8 mouse cellular contexts compared by ENCODE assay signal in the genomic region with DNA sequence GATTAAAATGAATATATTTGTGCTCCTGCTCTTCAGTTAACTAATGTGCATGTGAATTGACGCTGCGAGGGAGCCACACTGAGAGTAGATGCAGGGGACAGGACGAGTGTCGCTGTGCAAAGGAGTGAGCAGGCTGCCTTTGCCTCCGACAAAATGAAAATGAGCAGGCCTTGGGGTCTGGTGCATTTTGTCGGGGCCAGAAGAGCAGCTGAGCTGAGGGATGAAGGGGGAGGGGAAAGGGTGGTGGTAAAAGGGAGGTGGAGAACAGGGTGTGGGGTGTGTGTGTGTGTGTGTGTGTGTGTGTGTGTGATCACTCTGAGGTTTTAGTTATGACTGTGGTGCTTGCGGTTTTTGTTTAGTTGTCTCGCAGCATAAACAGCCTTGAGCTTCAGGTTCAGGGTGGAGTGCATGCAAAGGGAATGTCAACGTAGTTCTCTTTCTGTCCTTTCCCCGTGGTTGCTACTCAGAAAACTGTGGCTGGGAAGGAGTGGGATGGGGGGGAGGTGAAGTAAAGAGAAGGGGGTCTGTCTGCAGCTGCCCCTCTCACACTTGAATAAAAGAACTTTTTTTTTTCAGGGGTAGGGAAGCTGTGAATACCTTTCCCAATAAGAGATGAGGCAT.
DNase-seq lines count a peak whose midpoint lies in the region; ATAC-seq and TF ChIP-seq lines count a peak whose summit lies in the region.

No protein-coding gene starts in this region.

- peak overlapping the region; percentile 33 for H3K4me2 ChIP-seq in kidney, embryonic 16.5 days (replicated peaks; ENCODE audit: low read depth, low read length)
- H3K4me2 ChIP-seq in embryonic facial prominence, embryonic 12.5 days (replicated peaks): peak overlapping the region; percentile 17
- H3K4me2 ChIP-seq in midbrain, embryonic 14.5 days (ENCODE audit: low read length): peak overlapping the region; percentile 48

- H3K27ac ChIP-seq in kidney, embryonic 16.5 days (ENCODE audit: low read length): peak overlapping the region; percentile 59
- no peak overlapping the region; the same call in 1 of the 2 replicates for H3K27ac ChIP-seq in embryonic facial prominence, embryonic 12.5 days
- peak overlapping the region; percentile 90 for H3K27ac ChIP-seq in midbrain, embryonic 14.5 days (replicated peaks; ENCODE audit: low read depth, low read length)

- H3K27me3 ChIP-seq in kidney, embryonic 16.5 days (ENCODE audit: insufficient read depth, low read length): no peaks in the 10 kb centered on the region
- H3K27me3 ChIP-seq in embryonic facial prominence, embryonic 12.5 days: no peaks in the 10 kb centered on the region
- no peaks in the 10 kb centered on the region for H3K27me3 ChIP-seq in midbrain, embryonic 14.5 days (ENCODE audit: control insufficient read depth, insufficient read depth, low read length)

- H3K36me3 ChIP-seq in kidney, embryonic 16.5 days (ENCODE audit: insufficient read depth, low read length): no peaks in the 10 kb centered on the region
- H3K36me3 ChIP-seq in embryonic facial prominence, embryonic 12.5 days: no peaks in the 10 kb centered on the region
- H3K36me3 ChIP-seq in midbrain, embryonic 14.5 days (ENCODE audit: control insufficient read depth, insufficient read depth, low read length): no peaks in the 10 kb centered on the region

- TF ChIP-seq CTCF in lung, adult 2 months (IDR thresholded peaks at IDR 0.05; ENCODE audit: insufficient read depth, low read length): no peak

- no peak for DNase-seq in kidney, postnatal 25 days
- DNase-seq in kidney, postnatal 10 days: peak; percentile 8
- DNase-seq in midbrain, embryonic 14.5 days: peak; percentile 85
- DNase-seq in ovary, postnatal 14 days (ENCODE audit: low spot score): no peak
- DNase-seq in adrenal gland, adult 18-20 months (ENCODE audit: low spot score in 2 of 2): no peak
- DNase-seq in lung, adult 2 months: no peak

- H3K9me3 ChIP-seq in kidney, embryonic 16.5 days (ENCODE audit: low read length): no peaks in the 10 kb centered on the region
- no peaks in the 10 kb centered on the region for H3K9me3 ChIP-seq in embryonic facial prominence, embryonic 12.5 days
- no peaks in the 10 kb centered on the region for H3K9me3 ChIP-seq in midbrain, embryonic 14.5 days (ENCODE audit: control insufficient read depth, low read length)

- H3K9ac ChIP-seq in kidney, embryonic 16.5 days (replicated peaks; ENCODE audit: low read length): peak overlapping the region; percentile 48; the same call in 1 of the 2 replicates
- no peak overlapping the region for H3K9ac ChIP-seq in embryonic facial prominence, embryonic 12.5 days
- peak overlapping the region; percentile 53 for H3K9ac ChIP-seq in midbrain, embryonic 14.5 days (replicated peaks; ENCODE audit: low read length)

- peak; percentile 22; the same call in 1 of the 2 replicates for ATAC-seq in kidney, embryonic 16.5 days (ENCODE audit: low FRiP score, low TSS enrichment)
- peak; percentile 71; the same call in 1 of the 2 replicates for ATAC-seq in embryonic facial prominence, embryonic 12.5 days (ENCODE audit: insufficient number of reproducible peaks, insufficient read depth, low FRiP score, low TSS enrichment)
- ATAC-seq in midbrain, embryonic 14.5 days (ENCODE audit: low FRiP score, low TSS enrichment): peak; percentile 80

- TF ChIP-seq POLR2A in lung, adult 2 months (IDR thresholded peaks at IDR 0.05; ENCODE audit: borderline replicate concordance, extremely low read depth, low read depth, low read length): no peak

- no peak overlapping the region for H3K4me3 ChIP-seq in kidney, embryonic 16.5 days (ENCODE audit: low read length)
- no peak overlapping the region for H3K4me3 ChIP-seq in embryonic facial prominence, embryonic 12.5 days
- H3K4me3 ChIP-seq in midbrain, embryonic 14.5 days (replicated peaks; ENCODE audit: low read depth, low read length): peak overlapping the region; percentile 14
- no peak overlapping the region for H3K4me3 ChIP-seq in lung, adult 2 months (replicated peaks; ENCODE audit: extremely low read depth, low read depth, low read length)

- peaks cover 17% of the 10 kb centered on the region for H3K4me1 ChIP-seq in kidney, embryonic 16.5 days (ENCODE audit: insufficient read depth, low read length)
- peaks cover 7% of the 10 kb centered on the region; the same call in 1 of the 2 replicates for H3K4me1 ChIP-seq in embryonic facial prominence, embryonic 12.5 days
- H3K4me1 ChIP-seq in midbrain, embryonic 14.5 days (ENCODE audit: control insufficient read depth, insufficient read depth, low read length): peaks cover 56% of the 10 kb centered on the region
- H3K4me1 ChIP-seq in lung, adult 2 months (ENCODE audit: control insufficient read depth, insufficient read depth, low read length): no peaks in the 10 kb centered on the region

- 15% methylated on average over 10 of the region's 10 CpGs for WGBS in kidney, embryonic 16.5 days
- WGBS in embryonic facial prominence, embryonic 12.5 days: 11% methylated on average over 10 of the region's 10 CpGs
- WGBS in midbrain, embryonic 14.5 days: 3% methylated on average over 10 of the region's 10 CpGs
- WGBS in lung, adult 2 months: 15% methylated on average over 10 of the region's 10 CpGs

Comparison
In these comparisons a context has a peak if more than half of its experiments do, and no peak if none do; other contexts are left out.
1. DNase-seq: peak in kidney, postnatal 10 days (single experiment) and midbrain, embryonic 14.5 days (single experiment); none in kidney, postnatal 25 days (0 of 2), ovary, postnatal 14 days (single experiment), adrenal gland, adult 18-20 months (0 of 2) and lung, adult 2 months (single experiment).
2. ATAC-seq: peak in every context shown above with its lines; median percentile 80 in midbrain, embryonic 14.5 days; 71 in embryonic facial prominence, embryonic 12.5 days; 22 in kidney, embryonic 16.5 days.
3. Peak in every context shown above with its lines, with median percentiles within 50 percentile points of each other: H3K4me2 ChIP-seq.